Mouse (Mus musculus) small intestine, adult 2 months (tissue): ENCODE data around the gene Fam83d.

Experiments
- CTCF ChIP-seq: fragments of 200-500 bp; IDR thresholded peaks from 2 replicates; pipeline ENCODE4 v1.5.1; 2012; ENCODE audit warnings: low read depth, mild to moderate bottlenecking, control low read depth, inconsistent platforms, low read length, moderate library complexity, mixed read lengths; ENCODE audit not compliant: insufficient replicate concordance, insufficient read length; ENCODE audit errors: extremely low read depth
- POLR2A ChIP-seq: fragments of 200-500 bp; IDR thresholded peaks from 2 replicates; pipeline ENCODE4 v1.6.1; 2012; ENCODE audit warnings: low read depth, mild to moderate bottlenecking, control low read depth, inconsistent platforms, low read length, moderate library complexity

GRCm38 (mm10) chr2:158746164-158746563, 21.7 kb upstream of the Fam83d start:
- TF ChIP-seq CTCF, result no peak
- TF ChIP-seq POLR2A, result no peak
